Mouse (Mus musculus) lung, embryonic 15.5 days (tissue): ENCODE results near the gene Inhbe. TPM values are rescaled to one million over a fixed set of nuclear protein-coding genes. Genes with fewer than 3 reads are reported as not detected.
"Not testable (repeated sequence)": the region's sequence is repeated elsewhere in the genome, so short reads cannot be mapped to it uniquely, and the experiment has no call there.

ENCODE experiments used
- ATAC-seq: fragments of 200-750 bp; cut with Nextera tagmentation; 2 replicates; pipeline ENCODE4 v1.8.0; 2017; ENCODE audit warnings: moderate number of reproducible peaks, borderline replicate concordance; ENCODE audit not compliant: low FRiP score, low TSS enrichment; ENCODE audit errors: extremely low read depth
- H3K27ac ChIP-seq: fragments of 300-500 bp; sonication (generic); 2 replicates; pipeline ENCODE4 v1.5.1; 2015; ENCODE audit warnings: moderate library complexity, mild to moderate bottlenecking, inconsistent platforms
- H3K27me3 ChIP-seq: fragments of 300-500 bp; sonication (generic); 2 replicates; pipeline ENCODE4 v1.6.1; 2015; ENCODE audit warnings: inconsistent platforms
- H3K36me3 ChIP-seq: fragments of 300-500 bp; sonication (generic); 2 replicates; pipeline ENCODE4 v1.6.1; 2015; ENCODE audit warnings: inconsistent platforms
- H3K4me1 ChIP-seq: fragments of 300-500 bp; sonication (generic); 2 replicates; pipeline ENCODE4 v1.6.1; 2015; ENCODE audit warnings: inconsistent platforms
- H3K4me2 ChIP-seq: fragments of 300-500 bp; sonication (generic); 2 replicates; pipeline ENCODE4 v1.6.1; 2015; ENCODE audit warnings: inconsistent platforms, mild to moderate bottlenecking, moderate library complexity
- H3K4me3 ChIP-seq: fragments of 300-500 bp; sonication (generic); 2 replicates; pipeline ENCODE4 v1.5.1; 2015; ENCODE audit warnings: mild to moderate bottlenecking, inconsistent platforms
- H3K9ac ChIP-seq: fragments of 300-500 bp; sonication (generic); 2 replicates; pipeline ENCODE4 v1.6.1; 2015; ENCODE audit warnings: inconsistent platforms
- H3K9me3 ChIP-seq: fragments of 300-500 bp; sonication (generic); 2 replicates; pipeline ENCODE4 v1.6.1; 2016; ENCODE audit warnings: inconsistent platforms
- WGBS: fragments of 180-500 bp; shearing (Covaris S2); methylation state at CpG from one replicate; pipeline ENCODE4 v1.1.7; 2015; 5-methylcytosine and 5-hydroxymethylcytosine counted together
- polyA plus RNA-seq: library from polyadenylated mRNA; unstranded; fragments of >200 nt; fragmentation: Nextera tagmentation; extraction: Ambion mirVana; gene quantifications from 2 replicates; pipeline ENCODE4 v1.2.1, GENCODE M21; 2015

The Inhbe gene
- polyA plus RNA-seq, 1 experiment from 2014 or later, result not detected

DNA sequence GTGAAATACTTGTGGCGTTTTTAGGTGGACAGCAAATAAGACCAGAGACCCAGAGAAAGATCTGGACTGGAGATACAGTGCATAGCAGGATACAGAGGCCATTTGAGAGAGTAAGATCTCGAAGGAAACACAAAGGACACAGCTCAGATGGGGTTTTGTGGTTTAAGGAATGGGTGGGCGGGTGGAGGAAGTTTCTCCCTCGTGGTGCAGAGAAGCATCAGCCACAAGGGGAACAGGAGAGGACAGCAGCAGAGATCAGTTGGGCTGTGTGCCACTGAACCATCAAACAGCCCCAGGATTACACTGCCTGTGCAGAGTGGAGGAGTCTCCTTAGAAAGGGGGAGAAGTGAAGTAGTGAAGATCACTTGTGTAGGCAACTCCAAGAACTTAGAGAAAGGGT lies 36.2 kb downstream of the Inhbe start:
- H3K4me1 ChIP-seq, result 0 out of 2 replicates have a peak, but pooled peaks cover under 1% of the 10 kb centered on the region
- no peak overlapping the region for H3K4me2 ChIP-seq
- H3K36me3 ChIP-seq, result no peaks in the 10 kb centered on the region
- no peak for ATAC-seq
- no peak overlapping the region for H3K9ac ChIP-seq
- H3K4me3 ChIP-seq, result no peak overlapping the region
- no peak overlapping the region for H3K27ac ChIP-seq
- no peaks in the 10 kb centered on the region for H3K9me3 ChIP-seq
- peaks cover 8% of the 10 kb centered on the region; the same call in 1 of the 2 replicates for H3K27me3 ChIP-seq
- 43% methylated on average over 4 of the region's 4 CpGs for WGBS

DNA sequence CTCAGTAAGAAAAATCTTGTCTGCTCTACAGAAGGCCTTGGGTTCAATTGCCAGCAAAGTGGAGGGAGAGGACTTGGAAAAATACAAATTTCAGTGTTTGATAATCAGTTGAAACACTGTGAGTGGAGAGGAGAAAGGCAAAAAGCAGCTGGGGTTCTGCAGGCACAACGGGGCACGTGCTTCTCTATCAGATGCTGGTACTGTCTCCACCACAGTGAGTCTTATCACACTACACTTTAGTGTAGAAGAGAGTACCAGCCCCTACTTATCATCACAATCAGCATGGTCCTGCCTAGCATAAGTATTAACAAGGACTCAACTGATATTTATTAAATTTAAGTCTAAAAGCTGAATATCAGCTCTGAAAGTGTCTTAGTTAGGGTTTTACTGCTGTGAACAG lies 36.9 kb downstream of the Inhbe start:
- Histone ChIP-seq H3K4me1 (peaks cover 6% of the 10 kb centered on the region; the same call in 1 of the 2 replicates), H3K9ac (no peak overlapping the region), H3K36me3 (no peaks in the 10 kb centered on the region), H3K4me2 (no peak overlapping the region), H3K27ac (no peak overlapping the region), H3K9me3 (no peaks in the 10 kb centered on the region), H3K4me3 (no peak overlapping the region), H3K27me3 (peaks cover 8% of the 10 kb centered on the region; the same call in 1 of the 2 replicates)
- 74% methylated on average over 2 of the region's 2 CpGs for WGBS
- ATAC-seq, result no peak

DNA sequence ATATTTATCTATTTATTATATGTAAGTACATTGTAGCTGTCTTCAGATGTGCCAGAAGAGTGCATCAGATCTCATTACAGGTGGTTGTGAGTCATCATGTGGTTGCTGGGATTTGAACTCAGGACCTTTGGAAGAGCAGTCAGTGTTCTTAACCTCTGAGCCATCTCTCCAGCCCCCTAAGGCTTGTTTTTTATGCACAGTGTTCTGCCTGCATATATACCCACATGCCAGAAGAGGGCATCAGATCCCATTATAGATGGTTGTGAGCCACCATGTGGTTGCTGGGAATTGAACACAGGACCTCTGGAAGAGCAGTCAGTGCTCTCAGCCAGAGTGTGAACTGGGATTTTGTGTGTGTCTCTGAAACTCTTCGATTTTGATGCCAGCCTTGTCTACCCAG lies 39.3 kb downstream of the Inhbe start:
- H3K36me3 ChIP-seq, result not testable (repeated sequence)

GRCm38 (mm10) chr10:127313516-127313915 lies 40.7 kb downstream of the Inhbe start:
- not testable (repeated sequence) for ATAC-seq, H3K4me3 ChIP-seq, H3K9me3 ChIP-seq, H3K27ac ChIP-seq, H3K4me2 ChIP-seq, H3K9ac ChIP-seq, H3K27me3 ChIP-seq
- Histone ChIP-seq H3K36me3 (peaks cover 10% of the 10 kb centered on the region), H3K4me1 (peaks cover 18% of the 10 kb centered on the region)
- WGBS, result 86% methylated on average over 5 of the region's 5 CpGs

More for the DNA sequence above, 39.3 kb downstream of the Inhbe start:
- ATAC-seq, H3K4me3 ChIP-seq, H3K27ac ChIP-seq, H3K4me2 ChIP-seq, H3K9me3 ChIP-seq, H3K9ac ChIP-seq, H3K27me3 ChIP-seq: not testable (repeated sequence)
- 75% methylated on average over 1 of the region's 1 CpGs for WGBS
- H3K4me1 ChIP-seq, result peaks cover 18% of the 10 kb centered on the region

- H3K9me3 ChIP-seq, result no peaks in the 10 kb centered on the region
- ATAC-seq, result no peak
- H3K36me3 ChIP-seq, result peaks cover 17% of the 10 kb centered on the region
- 59% methylated on average over 4 of the region's 4 CpGs for WGBS
- peaks cover 18% of the 10 kb centered on the region for H3K4me1 ChIP-seq
- H3K4me2 ChIP-seq, result no peak overlapping the region
- H3K4me3 ChIP-seq, result no peak overlapping the region
- H3K27ac ChIP-seq, result no peak overlapping the region
- H3K27me3 ChIP-seq, result no peaks in the 10 kb centered on the region
- H3K9ac ChIP-seq, result no peak overlapping the region
Measured at GRCm38 (mm10) chr10:127312858-127313257, 41.4 kb downstream of the Inhbe start.

GRCm38 (mm10) chr10:127312356-127312676 lies 41.9 kb downstream of the Inhbe start:
- Histone ChIP-seq H3K9me3 (no peaks in the 10 kb centered on the region), H3K27ac (peak overlapping the region; percentile 74), H3K36me3 (peaks cover 22% of the 10 kb centered on the region), H3K4me2 (peak overlapping the region; percentile 64), H3K4me1 (peaks cover 18% of the 10 kb centered on the region), H3K9ac (peak overlapping the region; percentile 58), H3K27me3 (no peaks in the 10 kb centered on the region), H3K4me3 (peak overlapping the region; percentile 83)
- under 1% methylated on average over 4 of the region's 4 CpGs for WGBS
- peak; percentile 66 for ATAC-seq

GRCm38 (mm10) chr10:127311476-127312355 lies 42.5 kb downstream of the Inhbe start, which contains the start of gene Mars:
Gene Mars (minus strand): TSS chr10:127311786.
- peaks cover 28% of the 10 kb centered on the region for H3K36me3 ChIP-seq
- WGBS, result under 1% methylated on average over 65 of the region's 65 CpGs
- peak within 1 kb of the TSS; percentile 83 for H3K4me3 ChIP-seq
- H3K4me1 ChIP-seq, result peaks cover 18% of the 10 kb centered on the region
- peak within 1 kb of the TSS; percentile 64 for H3K4me2 ChIP-seq
- H3K9ac ChIP-seq, result peak within 1 kb of the TSS; percentile 85
- no peaks in the 10 kb centered on the region for H3K9me3 ChIP-seq
- peak within 1 kb of the TSS; percentile 74 for H3K27ac ChIP-seq
- H3K27me3 ChIP-seq, result no peaks in the 10 kb centered on the region
- ATAC-seq, result peak; percentile 96

DNA sequence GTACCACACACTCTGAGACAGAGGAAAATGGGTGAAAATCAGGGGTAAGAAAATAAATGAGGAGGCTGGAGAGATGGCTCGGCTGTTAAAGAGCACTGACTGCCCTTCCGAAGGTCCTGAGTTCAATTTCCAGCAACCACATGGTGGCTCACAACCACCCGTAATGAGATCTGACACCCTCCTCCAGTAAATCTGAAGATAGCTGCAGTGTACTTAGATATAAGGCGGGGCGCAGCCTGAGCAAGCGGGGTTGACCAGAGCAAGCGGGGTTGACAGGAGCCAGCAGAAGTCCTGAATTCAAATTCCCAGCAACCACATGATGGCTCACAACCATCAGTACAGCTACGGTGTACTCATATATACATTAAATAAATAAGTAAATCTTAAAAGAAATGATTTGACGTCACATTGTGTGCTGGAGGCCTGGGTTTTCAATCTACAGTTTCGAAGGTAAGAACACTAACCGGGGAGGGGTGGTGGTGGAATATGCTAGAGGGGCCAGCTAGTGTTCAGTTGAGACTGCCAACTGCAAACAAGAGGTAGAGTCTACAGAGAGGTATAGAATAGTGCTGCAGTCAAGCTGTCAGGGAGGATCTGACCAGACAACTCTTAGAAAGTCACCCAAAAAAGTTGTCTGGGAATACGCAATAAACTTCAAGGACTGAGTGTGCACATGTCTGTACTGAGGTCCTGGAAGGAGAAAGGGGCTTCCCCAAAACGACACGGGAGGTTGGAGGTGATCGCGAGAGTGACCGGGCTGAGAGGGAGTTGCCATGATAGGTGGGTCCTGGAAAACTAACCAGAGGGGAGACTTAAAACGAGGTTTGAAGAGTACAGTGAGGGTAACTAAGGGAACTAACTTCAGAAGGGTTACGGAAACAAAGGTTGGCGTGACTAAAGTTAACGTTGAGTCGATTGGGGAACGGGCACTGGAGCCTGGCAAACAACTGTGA lies 43.4 kb downstream of the Inhbe start:
- Histone ChIP-seq H3K4me3 (peak overlapping the region; percentile 83), H3K4me1 (peaks cover 18% of the 10 kb centered on the region), H3K27me3 (no peaks in the 10 kb centered on the region), H3K9ac (peak overlapping the region; percentile 85), H3K9me3 (no peaks in the 10 kb centered on the region), H3K27ac (peak overlapping the region; percentile 69), H3K4me2 (peak overlapping the region; percentile 64), H3K36me3 (peaks cover 37% of the 10 kb centered on the region)
- WGBS, result 30% methylated on average over 23 of the region's 23 CpGs
- peak; percentile 24; the same call in 1 of the 2 replicates for ATAC-seq

GRCm38 (mm10) chr10:127309167-127309566 lies 45.0 kb downstream of the Inhbe start:
- not testable (repeated sequence) for ATAC-seq, H3K4me3 ChIP-seq, H3K27me3 ChIP-seq, H3K9ac ChIP-seq, H3K9me3 ChIP-seq, H3K27ac ChIP-seq, H3K4me2 ChIP-seq
- Histone ChIP-seq H3K4me1 (peaks cover 18% of the 10 kb centered on the region), H3K36me3 (peaks cover 54% of the 10 kb centered on the region)
- WGBS, result 85% methylated on average over 3 of the region's 3 CpGs

- no peaks in the 10 kb centered on the region for H3K9me3 ChIP-seq
- peaks cover 92% of the 10 kb centered on the region for H3K36me3 ChIP-seq
- no peak overlapping the region for H3K4me3 ChIP-seq
- no peaks in the 10 kb centered on the region for H3K4me1 ChIP-seq
- no peak for ATAC-seq
- 86% methylated on average over 11 of the region's 11 CpGs for WGBS
- H3K9ac ChIP-seq, result no peak overlapping the region
- H3K4me2 ChIP-seq, result no peak overlapping the region
- H3K27me3 ChIP-seq, result no peaks in the 10 kb centered on the region
- no peak overlapping the region for H3K27ac ChIP-seq
Measured at GRCm38 (mm10) chr10:127303136-127303535, 51.1 kb downstream of the Inhbe start.

DNA sequence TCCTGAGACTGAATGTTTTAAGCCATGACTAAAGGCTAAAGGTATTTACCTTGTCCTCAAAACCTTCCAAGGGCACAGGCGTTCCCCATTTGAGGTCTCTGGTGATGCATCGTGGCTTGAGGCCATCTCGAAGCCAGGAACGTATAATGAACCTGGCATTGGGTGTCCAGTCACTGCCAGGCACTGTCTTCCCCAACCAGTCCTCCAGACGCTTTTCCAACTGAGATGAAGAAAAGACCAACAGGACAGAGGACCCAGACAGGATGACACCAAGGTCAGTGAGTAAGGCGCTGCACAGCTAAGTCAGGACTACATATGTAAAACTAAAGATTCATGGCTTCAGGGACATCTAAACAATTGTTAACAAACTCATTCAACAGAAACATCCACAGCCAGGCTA lies 53.9 kb downstream of the Inhbe start:
- 90% methylated on average over 6 of the region's 6 CpGs for WGBS
- peaks cover 89% of the 10 kb centered on the region for H3K36me3 ChIP-seq
- no peak overlapping the region for H3K27ac ChIP-seq
- no peak overlapping the region for H3K9ac ChIP-seq
- no peak overlapping the region for H3K4me2 ChIP-seq
- no peaks in the 10 kb centered on the region for H3K4me1 ChIP-seq
- H3K27me3 ChIP-seq, result no peaks in the 10 kb centered on the region
- no peaks in the 10 kb centered on the region for H3K9me3 ChIP-seq
- H3K4me3 ChIP-seq, result no peak overlapping the region
- no peak for ATAC-seq
